Mouse (Mus musculus): ENCODE data around the gene Vps13d. TPM values are rescaled to one million over a fixed set of nuclear protein-coding genes. Genes with fewer than 3 reads are reported as not detected.

Gene Vps13d
- total and polyA plus RNA-seq, 3 experiments: 9.4 to 9.8 (median 9.7) TPM

DNA sequence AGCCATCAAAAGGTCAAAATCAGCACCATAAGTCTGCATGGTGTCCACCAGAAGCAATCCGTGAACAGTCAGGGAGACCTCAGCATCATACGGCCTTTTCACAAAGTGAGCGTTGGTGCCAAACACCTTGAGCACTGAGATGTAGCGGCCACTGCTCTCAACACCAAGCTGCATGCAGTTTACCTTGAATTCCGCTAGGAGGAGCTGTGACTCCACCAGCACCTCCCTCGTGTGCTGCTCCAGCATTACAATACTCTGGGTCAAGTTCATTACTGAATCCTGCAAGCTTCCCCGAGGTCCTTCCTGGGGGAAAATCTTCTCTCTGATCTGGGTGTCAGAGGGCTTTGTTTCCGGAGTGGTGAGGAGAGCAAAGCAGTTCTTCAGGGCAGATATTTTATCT is 38.8 kb downstream of the Vps13d start:
- Histone ChIP-seq H3K27me3 (replicated peaks) (no peaks in the 10 kb centered on the region), H3K9ac (ENCODE audit: insufficient read depth, low read depth) (no peak overlapping the region), H3K4me1 (ENCODE audit: control insufficient read depth in 1 of 2, insufficient read depth in 2 of 2) (peaks cover 6 to 12% of the 10 kb centered on the region in 2 experiments), H3K36me3 (replicated peaks in 1 of 2; ENCODE audit: control insufficient read depth in 1 of 2, insufficient read depth in 1 of 2, low read length in 1 of 2) (peaks cover 54 to 85% of the 10 kb centered on the region in 2 experiments), H3K4me3 (replicated peaks in 1 of 3; ENCODE audit: low read depth in 2 of 3, low read length in 2 of 3, poor library complexity in 1 of 3) (no peak overlapping the region), H3K27ac (ENCODE audit: insufficient read depth, low read depth) (no peak overlapping the region), H3K9me3 (replicated peaks; ENCODE audit: low read length) (no peaks in the 10 kb centered on the region), H3K79me2 (replicated peaks; ENCODE audit: control insufficient read depth, extremely low read depth, insufficient read depth, poor library complexity, severe bottlenecking) (no peaks in the 10 kb centered on the region), H3K4me2 (ENCODE audit: insufficient read depth, low read depth, poor library complexity, severe bottlenecking) (no peak overlapping the region)
- peak; percentile 63 for DNase-seq (ENCODE audit: extremely low read depth)
- TF ChIP-seq MAX (IDR thresholded peaks at IDR 0.05; ENCODE audit: low read length): 0 out of 2 replicates have a peak, but pooled peaks have one; percentile 33
- no peak for TF ChIP-seq MYC (IDR thresholded peaks at IDR 0.05; ENCODE audit: low read depth, low read length)
- TF ChIP-seq MXI1 (IDR thresholded peaks at IDR 0.05; ENCODE audit: low read depth, low read length): no peak
- no peak for TF ChIP-seq MEF2A (IDR thresholded peaks at IDR 0.05; ENCODE audit: borderline replicate concordance, low read depth, low read length)
- no peak for TF ChIP-seq MAFK (IDR thresholded peaks at IDR 0.05; ENCODE audit: insufficient replicate concordance, low read length)
- no peak for TF ChIP-seq EP300 (IDR thresholded peaks at IDR 0.05; ENCODE audit: low read length)
- TF ChIP-seq HCFC1 (IDR thresholded peaks at IDR 0.05; ENCODE audit: low read depth, low read length): no peak
- TF ChIP-seq CHD2 (IDR thresholded peaks at IDR 0.05; ENCODE audit: low read length): no peak
- TF ChIP-seq CTCF (conservative IDR thresholded peaks at IDR 0.05 in 1 of 2, IDR thresholded peaks at IDR 0.05 in 1 of 2; ENCODE audit: low read depth in 2 of 2, low read length in 2 of 2): peak; percentile 90 to 100
- no peak for TF ChIP-seq PAX5 (IDR thresholded peaks at IDR 0.05; ENCODE audit: low read length)
- TF ChIP-seq ZKSCAN1 (IDR thresholded peaks at IDR 0.05; ENCODE audit: borderline replicate concordance, low read depth, low read length): no peak
- TF ChIP-seq MAZ (IDR thresholded peaks at IDR 0.05; ENCODE audit: low read depth, low read length): no peak
- no peak for TF ChIP-seq UBTF (IDR thresholded peaks at IDR 0.05; ENCODE audit: low read depth, low read length)
- peak; percentile 90 for TF ChIP-seq RAD21 (IDR thresholded peaks at IDR 0.05; ENCODE audit: low read depth, low read length)
- peak; percentile 71 for TF ChIP-seq SMC3 (IDR thresholded peaks at IDR 0.05; ENCODE audit: low read depth, low read length)
- peak; percentile 38; the same call in 1 of the 2 replicates for TF ChIP-seq ZC3H11A (IDR thresholded peaks at IDR 0.05; ENCODE audit: low read depth, low read length)
- no peak for TF ChIP-seq CHD1 (IDR thresholded peaks at IDR 0.05; ENCODE audit: low read depth, low read length)
- no peak for TF ChIP-seq GABPA (IDR thresholded peaks at IDR 0.05; ENCODE audit: insufficient replicate concordance, low read depth, low read length)
- no peak for TF ChIP-seq E2F4 (IDR thresholded peaks at IDR 0.05; ENCODE audit: insufficient replicate concordance, low read depth, low read length)
- TF ChIP-seq IRF4 (IDR thresholded peaks at IDR 0.05; ENCODE audit: low read depth, low read length): no peak
- in situ Hi-C loops (cut with MboI; ENCODE audit: low pct_ligation_motif_present, low pct_unique_long_range_greater_than_20kb, low sequenced_read_pairs): loop anchor here (25.0 kb wide), 1 partner anchor 394 kb away; no protein-coding TSS in a partner anchor
- dilution Hi-C loops (cut with MboI; ENCODE audit: extremely low pct_ligation_motif_present, extremely low pct_unique_long_range_greater_than_20kb, low sequenced_read_pairs): no loop called here

DNA sequence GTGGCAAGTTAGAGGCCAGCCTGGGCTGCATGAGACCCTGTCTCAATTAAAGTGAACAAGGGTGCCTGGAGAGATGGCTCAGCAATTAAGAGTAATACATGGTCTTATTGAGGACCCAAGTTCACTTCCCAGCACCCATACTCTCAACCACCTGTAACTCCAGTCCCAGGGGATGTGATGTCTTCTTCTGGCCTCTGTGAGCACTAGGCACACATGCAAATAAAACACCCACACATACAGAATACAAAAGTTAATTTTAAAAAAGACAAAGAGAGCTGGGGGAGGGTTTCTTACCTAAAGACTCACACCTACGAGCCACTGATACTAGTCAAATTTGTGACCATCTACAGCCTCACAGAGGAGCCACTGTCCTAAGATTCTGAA is 43.7 kb downstream of the Vps13d start:
- TF ChIP-seq EP300 (IDR thresholded peaks at IDR 0.05; ENCODE audit: low read length) (peak; percentile 53), ETS1 (conservative IDR thresholded peaks at IDR 0.05; ENCODE audit: low read depth, low read length) (0 out of 2 replicates have a peak, but pooled peaks have one; percentile 12), HCFC1 (IDR thresholded peaks at IDR 0.05; ENCODE audit: low read depth, low read length) (no peak)
- no peak overlapping the region for H3K9ac ChIP-seq (ENCODE audit: insufficient read depth, low read depth)
- H3K4me1 ChIP-seq (ENCODE audit: control insufficient read depth in 1 of 2, insufficient read depth in 2 of 2): peaks cover 7 to 44% of the 10 kb centered on the region in 2 experiments
- no peaks in the 10 kb centered on the region for H3K79me2 ChIP-seq (replicated peaks; ENCODE audit: control insufficient read depth, extremely low read depth, insufficient read depth, poor library complexity, severe bottlenecking)
- H3K36me3 ChIP-seq (replicated peaks in 1 of 2; ENCODE audit: control insufficient read depth in 1 of 2, insufficient read depth in 1 of 2, low read length in 1 of 2): peaks cover 45 to 80% of the 10 kb centered on the region in 2 experiments
- H3K27ac ChIP-seq (ENCODE audit: insufficient read depth, low read depth): no peak overlapping the region
- no peak overlapping the region for H3K4me2 ChIP-seq (ENCODE audit: insufficient read depth, low read depth, poor library complexity, severe bottlenecking)
- no peaks in the 10 kb centered on the region for H3K9me3 ChIP-seq (replicated peaks; ENCODE audit: low read length)
- DNase-seq (ENCODE audit: extremely low read depth): peak; percentile 50
- in situ Hi-C loops (cut with MboI; ENCODE audit: low pct_ligation_motif_present, low pct_unique_long_range_greater_than_20kb, low sequenced_read_pairs) (loop anchor here (25.0 kb wide), 1 partner anchor 389 kb away; no protein-coding TSS in a partner anchor), dilution Hi-C loops (cut with MboI; ENCODE audit: extremely low pct_ligation_motif_present, extremely low pct_unique_long_range_greater_than_20kb, low sequenced_read_pairs) (no loop called here)
- no peaks in the 10 kb centered on the region for H3K27me3 ChIP-seq (replicated peaks)
- no peak overlapping the region for H3K4me3 ChIP-seq (replicated peaks in 1 of 3; ENCODE audit: low read depth in 2 of 3, low read length in 2 of 3, poor library complexity in 1 of 3)

Data from CH12.LX (cell line).